Mouse (Mus musculus) gastrocnemius, postnatal 10 days (tissue): ENCODE data around the gene Zfp667. TPM values are rescaled to one million over a fixed set of nuclear protein-coding genes. Genes with fewer than 3 reads are reported as not detected.

Experiments used
- DNase-seq: peaks from one replicate; pipeline ENCODE4 v3.0.0; 2021; ENCODE audit warnings: mixed read lengths
- total RNA-seq, 2 experiments: library from RNA; stranded (reverse); gene quantifications; 2 replicates each; pipeline ENCODE4 v1.2.3; 2021

Zfp667 gene
- total RNA-seq, 2 experiments from 2014 or later: 3.0 to 3.6 TPM

DNA sequence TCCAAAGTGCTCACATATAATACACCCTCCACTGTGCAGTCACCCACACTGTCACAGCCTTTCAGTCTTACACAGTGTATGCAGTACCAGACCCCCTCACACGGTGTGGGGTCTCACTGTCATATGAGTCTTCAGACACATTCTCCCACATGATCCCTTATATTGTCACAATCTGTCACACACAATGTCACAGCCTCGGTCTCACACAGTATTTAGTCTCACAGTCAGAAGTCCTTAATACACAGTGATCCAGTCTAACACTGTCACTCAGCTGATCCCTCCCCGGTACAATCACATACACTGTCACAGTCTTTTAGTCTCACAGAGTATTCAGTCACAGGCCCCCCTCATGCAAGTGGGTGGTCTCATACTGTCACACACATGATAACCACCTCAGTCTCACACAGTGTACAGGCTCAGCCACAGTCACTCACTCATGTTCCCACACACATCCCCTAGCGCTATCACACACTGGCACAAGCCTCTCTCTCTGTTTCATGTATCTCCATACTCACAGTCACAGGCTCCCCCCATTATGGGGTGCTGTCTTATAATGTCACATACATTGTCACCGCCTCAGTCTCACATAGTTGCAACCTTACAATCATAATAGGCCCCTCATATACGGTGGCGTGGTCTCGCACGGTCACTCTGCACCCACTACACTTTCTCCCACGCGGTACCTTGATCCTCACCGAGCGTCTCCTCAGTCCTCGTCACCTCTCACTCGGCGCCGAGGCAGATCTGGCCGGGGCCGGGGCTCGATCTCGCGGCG lies 44.3 kb downstream of the Zfp667 start:
- no peak for DNase-seq

DNA sequence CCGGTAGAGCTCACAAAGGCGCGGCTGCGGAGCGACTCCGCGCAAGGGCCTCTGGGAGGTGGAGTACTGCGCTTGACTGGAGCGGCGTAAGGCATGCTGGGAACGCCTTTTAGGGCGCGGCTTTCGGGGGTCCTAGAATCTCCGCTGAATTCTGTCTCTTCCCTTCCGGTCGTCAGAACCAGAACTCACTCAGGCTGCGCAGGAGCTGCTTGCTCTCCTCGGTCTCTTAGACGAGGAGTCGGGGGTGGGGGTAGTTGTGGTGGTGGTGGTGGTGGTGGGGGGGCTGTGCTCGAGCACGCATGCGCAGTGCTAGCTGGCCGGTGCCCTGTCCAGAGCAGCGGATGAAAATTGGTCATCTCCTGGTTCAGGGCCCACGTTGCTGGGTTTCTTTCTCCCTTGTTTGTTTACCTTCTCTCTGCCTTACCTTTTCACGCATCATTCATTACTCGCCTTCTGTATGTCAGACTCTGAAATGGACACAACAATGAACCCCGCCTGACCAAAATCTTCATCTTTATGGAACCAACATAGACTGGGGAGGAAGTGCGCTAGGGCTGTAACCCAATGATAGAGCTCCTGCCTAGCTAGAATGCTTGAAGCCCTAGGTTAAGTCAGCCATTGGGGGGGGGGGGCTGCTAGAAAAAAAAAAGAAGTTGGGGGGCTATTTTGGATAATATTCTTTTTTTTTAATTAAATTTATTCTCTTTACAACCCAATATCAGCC lies 45.0 kb downstream of the Zfp667 start, which contains the start of gene Zfp583:
TSS of gene Zfp583 (minus strand) at position 53 of the 724 bp plus-strand sequence.
- DNase-seq: peak; percentile 71

DNA sequence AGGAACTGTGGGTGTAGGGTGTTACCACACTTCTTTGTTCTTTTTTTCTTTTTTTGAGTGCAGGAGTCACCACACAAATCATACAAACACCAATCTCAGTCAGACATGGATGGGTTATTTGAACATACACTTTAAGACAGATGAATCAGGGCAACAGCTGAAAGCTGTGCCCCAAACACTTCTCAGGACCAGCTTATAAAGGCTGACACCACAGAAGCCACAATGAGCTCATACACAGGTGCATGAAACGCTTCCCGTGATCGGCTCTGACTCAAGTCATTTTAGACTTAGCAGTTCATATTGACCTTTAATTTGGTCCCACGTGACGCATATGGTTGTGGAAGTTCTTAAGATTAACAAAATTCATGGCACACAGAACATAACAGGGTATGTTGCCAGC lies 53.5 kb downstream of the Zfp667 start:
- no peak for DNase-seq

DNA sequence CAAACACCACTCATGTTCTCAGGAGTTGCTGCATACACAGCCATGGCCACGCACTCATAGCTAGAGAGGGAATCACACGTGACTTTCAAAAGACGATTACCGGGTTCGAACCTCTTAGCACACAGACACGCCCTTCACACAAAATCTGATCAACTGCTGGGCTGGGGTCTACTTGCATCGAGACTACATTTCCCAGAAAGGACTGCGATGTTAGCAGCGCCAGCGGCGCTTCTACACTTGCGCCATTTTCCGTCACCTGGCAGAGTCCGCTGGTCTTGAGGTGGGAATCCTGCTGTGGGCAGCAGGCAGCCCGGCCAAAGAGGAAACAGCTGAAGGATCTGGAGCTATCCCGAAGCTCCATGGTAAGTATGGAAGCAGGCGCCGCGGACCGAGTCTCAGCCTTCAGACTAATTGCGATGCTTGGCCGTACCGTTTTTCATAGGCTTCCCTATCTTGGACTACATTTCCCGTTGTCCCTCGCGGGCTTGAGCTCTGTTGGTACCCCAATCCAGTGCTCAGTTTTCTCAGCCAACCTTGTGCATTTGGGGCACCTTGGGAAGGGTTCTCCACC lies 57.2 kb downstream of the Zfp667 start, which contains the start of gene Gm3854:
TSS of gene Gm3854 (plus strand) at position 259 of the 571 bp plus-strand sequence.
- peak; percentile 17 for DNase-seq

DNA sequence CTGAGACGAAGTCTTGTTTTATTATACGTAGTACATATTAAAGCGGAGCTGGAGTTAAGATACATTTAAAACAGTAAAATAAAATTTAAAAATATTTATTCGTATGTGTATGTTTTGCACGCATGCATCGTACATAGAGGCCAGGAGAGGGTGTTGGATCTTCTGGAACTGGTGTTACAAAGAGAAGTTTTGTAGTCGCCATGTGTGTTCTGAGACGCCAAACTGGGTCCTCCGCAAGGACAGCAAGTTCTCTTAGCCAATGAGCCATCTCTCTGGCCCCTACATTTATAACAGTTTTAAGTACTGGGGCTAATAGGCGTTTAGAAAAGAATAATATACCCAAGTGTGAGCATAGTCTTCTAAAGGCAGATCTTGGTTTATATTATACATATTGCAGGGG lies 57.7 kb downstream of the Zfp667 start:
- no peak for DNase-seq

Other genes starting within 250 kb of the Zfp667 start
- gene Nlrp4c, start 241.4 kb upstream of the Zfp667 start, total RNA-seq: not detected
- gene Zfp787, start 130.6 kb upstream of the Zfp667 start, total RNA-seq: 10 to 100 TPM; 40.4 to 41.1 TPM
- 1 to 10 TPM; 7.4 to 8.1 TPM for gene Zfp444, start 114.4 kb upstream of the Zfp667 start, total RNA-seq
- gene Galp, start 89.5 kb upstream of the Zfp667 start, total RNA-seq: not detected
- not detected for gene Zscan5b, start 64.3 kb upstream of the Zfp667 start, total RNA-seq
- gene Epp13, start 33.9 kb upstream of the Zfp667 start, total RNA-seq: not detected
- gene Zfp583, start 44.7 kb downstream of the Zfp667 start, total RNA-seq: 1 to 10 TPM in 1 of 2 experiments, under 1 TPM in 1; 0.47 to 1.0 TPM
- under 1 TPM; 0.12 to 0.14 TPM for gene Gm3854, start 57.2 kb downstream of the Zfp667 start, total RNA-seq
- under 1 TPM; 0.84 to 0.92 TPM for gene Zfp78, start 76.7 kb downstream of the Zfp667 start, total RNA-seq
- 1 to 10 TPM; 3.7 to 3.9 TPM for gene Zfp28, start 96.7 kb downstream of the Zfp667 start, total RNA-seq
- under 1 TPM in 1 of 2 experiments, not detected in 1; 0.77 TPM for gene Smim17, start 112.1 kb downstream of the Zfp667 start, total RNA-seq
- not detected for gene Gm20715, start 123.7 kb downstream of the Zfp667 start, total RNA-seq
- not detected for gene Olfr1344, start 152.1 kb downstream of the Zfp667 start, total RNA-seq
- gene Olfr1336, start 169.6 kb downstream of the Zfp667 start, total RNA-seq: not detected
- gene Olfr1346, start 180.5 kb downstream of the Zfp667 start, total RNA-seq: not detected
- gene Olfr5, start 200.4 kb downstream of the Zfp667 start, total RNA-seq: not detected
- not detected for gene Olfr1347, start 213.2 kb downstream of the Zfp667 start, total RNA-seq
- not detected for gene Olfr1348, start 222.2 kb downstream of the Zfp667 start, total RNA-seq
- gene Olfr1349, start 236.4 kb downstream of the Zfp667 start, total RNA-seq: not detected